Mouse (Mus musculus) liver, adult 2 months (tissue): ENCODE measurements around the gene Tmem30b. TPM values are rescaled to one million over a fixed set of nuclear protein-coding genes. Genes with fewer than 3 reads are reported as not detected.

Source experiments
- DNase-seq: peaks from one replicate; pipeline ENCODE4 v3.0.0-alpha.2; 2011; ENCODE audit warnings: low read depth, low spot score; ENCODE audit errors: extremely low read depth
- H3K27ac ChIP-seq: fragments of 200-500 bp; replicated peaks from 2 replicates; pipeline ENCODE4 v1.5.1; 2012; ENCODE audit warnings: low read depth, mild to moderate bottlenecking, control low read depth, inconsistent platforms, low read length; ENCODE audit not compliant: insufficient read depth
- H3K27me3 ChIP-seq: fragments of 200-500 bp; 2 replicates; pipeline ENCODE4 v1.6.1; 2012; ENCODE audit warnings: mild to moderate bottlenecking, moderate library complexity, low read length, inconsistent platforms; ENCODE audit not compliant: control insufficient read depth, insufficient read depth
- H3K36me3 ChIP-seq: fragments of 200-500 bp; 2 replicates; pipeline ENCODE4 v1.6.1; 2012; ENCODE audit warnings: low read length, inconsistent platforms; ENCODE audit not compliant: control insufficient read depth, insufficient read depth
- H3K4me1 ChIP-seq: fragments of 200-500 bp; 2 replicates; pipeline ENCODE4 v1.6.1; 2011; ENCODE audit warnings: low read length; ENCODE audit not compliant: control insufficient read depth, insufficient read depth
- H3K4me3 ChIP-seq: fragments of 200-500 bp; 2 replicates; pipeline ENCODE4 v1.5.1; 2011; ENCODE audit warnings: low read depth, mild to moderate bottlenecking, control low read depth, low read length, moderate library complexity; ENCODE audit not compliant: insufficient read depth
- H3K79me2 ChIP-seq: fragments of 200-500 bp; 2 replicates; pipeline ENCODE4 v1.6.1; 2012; ENCODE audit warnings: inconsistent platforms, mild to moderate bottlenecking, low read length, moderate library complexity; ENCODE audit not compliant: control insufficient read depth, insufficient read depth
- H3K9ac ChIP-seq: fragments of 200-500 bp; 2 replicates; pipeline ENCODE4 v1.6.1; 2012; ENCODE audit warnings: low read depth, mild to moderate bottlenecking, control low read depth, inconsistent platforms, low read length
- CTCF ChIP-seq: fragments of 200-500 bp; IDR thresholded peaks from 2 replicates; pipeline ENCODE4 v1.5.1; 2011; ENCODE audit warnings: low read depth, low read length, control low read depth
- POLR2A ChIP-seq: fragments of 200-500 bp; IDR thresholded peaks from 2 replicates; pipeline ENCODE4 v1.6.1; 2011; ENCODE audit warnings: low read length, control low read depth; ENCODE audit not compliant: insufficient read depth; ENCODE audit errors: extremely low read depth
- WGBS: fragments of 180-500 bp; shearing (Covaris S2); methylation state at CpG from one replicate; pipeline ENCODE4 v1.1.7; 2018; 5-methylcytosine and 5-hydroxymethylcytosine counted together
- polyA plus RNA-seq: library from polyadenylated mRNA; depleted of rRNA; stranded (reverse); fragments of >200 nt; gene quantifications from 2 replicates; pipeline ENCODE4 v1.2.3, GENCODE M21; 2012
- total RNA-seq: library from RNA; depleted of rRNA; stranded (reverse); fragments of >200 nt; gene quantifications from 2 replicates; pipeline ENCODE4 v1.2.3, GENCODE M21; 2014

Tmem30b gene
- total and polyA plus RNA-seq, 2 experiments, result 18.9 to 23.3 TPM

DNA sequence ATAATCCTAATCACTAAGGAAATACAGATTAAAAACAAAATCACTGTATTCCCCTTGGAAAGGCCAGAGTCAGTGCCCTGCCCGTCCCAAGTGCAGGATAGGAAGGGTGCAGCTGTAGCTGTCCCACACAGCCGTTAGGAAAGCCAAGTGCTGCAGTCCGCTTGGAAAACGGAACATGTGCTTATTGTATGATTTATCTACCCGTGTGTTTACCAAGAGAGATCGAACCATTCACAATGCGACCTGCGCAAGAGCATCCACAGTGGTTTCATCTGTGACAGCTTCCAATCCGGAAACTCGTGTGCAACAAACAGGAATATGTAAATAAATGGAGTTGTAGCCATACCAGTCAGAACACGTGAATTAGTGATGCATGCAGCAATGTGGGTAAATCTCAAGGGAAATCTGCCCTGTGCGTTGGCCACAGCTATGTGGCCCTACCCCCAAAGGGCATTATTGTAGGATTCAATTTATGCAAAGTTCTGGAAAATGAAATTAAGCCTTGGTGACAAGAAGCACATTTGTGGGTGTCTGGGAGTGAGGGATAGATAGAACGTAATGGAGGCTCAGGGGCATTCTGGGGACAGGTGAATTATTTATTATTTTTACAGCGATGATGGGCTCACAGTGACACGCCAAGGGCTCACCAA, 44.6 kb upstream of the Tmem30b start:
- DNase-seq, result no peak
- WGBS, result 80% methylated on average over 15 of the region's 15 CpGs
- Histone ChIP-seq H3K4me3 (no peak overlapping the region), H3K36me3 (no peaks in the 10 kb centered on the region), H3K27me3 (peaks cover 2% of the 10 kb centered on the region; the same call in 1 of the 2 replicates), H3K4me1 (no peaks in the 10 kb centered on the region; the same call in 1 of the 2 replicates), H3K9ac (peak overlapping the region; percentile 25; the same call in 1 of the 2 replicates), H3K27ac (peak overlapping the region; percentile 35), H3K79me2 (no peaks in the 10 kb centered on the region)
- TF ChIP-seq POLR2A (no peak), CTCF (no peak)

DNA sequence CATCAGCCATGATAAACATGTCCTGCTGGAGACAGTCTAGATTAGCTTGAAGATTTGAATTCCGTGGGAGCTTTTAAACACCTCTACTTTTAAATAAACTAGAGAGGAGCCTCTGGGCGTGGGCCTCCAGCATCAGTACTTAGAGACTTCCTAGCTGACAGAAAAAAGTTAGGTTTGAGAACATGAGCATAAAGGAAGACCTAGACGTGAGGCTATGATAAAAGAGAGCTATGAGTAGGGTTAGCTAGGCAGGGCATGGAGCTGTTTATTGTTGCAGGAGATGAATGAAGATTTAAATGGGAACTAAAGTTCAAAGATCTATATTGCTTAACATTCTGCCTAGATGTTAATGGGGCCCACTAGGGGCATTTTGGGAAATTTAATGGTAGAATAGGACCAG, 41.1 kb upstream of the Tmem30b start:
- Histone ChIP-seq H3K9ac (no peak overlapping the region), H3K36me3 (no peaks in the 10 kb centered on the region), H3K27ac (no peak overlapping the region), H3K27me3 (peaks cover 16% of the 10 kb centered on the region; the same call in 1 of the 2 replicates), H3K4me3 (peak overlapping the region; percentile 26; the same call in 1 of the 2 replicates), H3K79me2 (no peaks in the 10 kb centered on the region), H3K4me1 (no peaks in the 10 kb centered on the region)
- no peak for DNase-seq
- 55% methylated on average over 3 of the region's 3 CpGs for WGBS
- TF ChIP-seq POLR2A (no peak), CTCF (no peak)

DNA sequence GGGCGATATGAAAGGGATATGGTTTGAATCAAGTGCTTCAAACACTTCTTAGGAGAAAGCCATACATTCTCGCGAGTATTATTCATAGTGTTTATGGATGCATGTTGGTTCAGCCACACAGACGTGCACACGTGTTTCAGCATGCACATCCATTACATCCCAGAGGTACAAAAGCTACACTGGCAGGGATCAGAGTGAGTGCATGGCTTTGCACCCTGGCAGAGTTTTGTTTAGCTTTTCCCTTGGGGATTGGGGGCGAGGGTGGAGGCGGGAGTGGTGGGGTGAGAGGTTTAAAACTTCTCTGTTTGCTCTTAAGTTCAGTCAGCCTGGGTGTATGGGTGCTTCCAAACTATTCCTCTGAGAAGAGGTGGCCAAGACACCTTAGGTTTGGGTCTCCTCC, 39.7 kb upstream of the Tmem30b start:
- 4% methylated on average over 7 of the region's 7 CpGs for WGBS
- no peak for DNase-seq
- TF ChIP-seq POLR2A (no peak), CTCF (no peak)
- Histone ChIP-seq H3K27me3 (peaks cover 16% of the 10 kb centered on the region; the same call in 1 of the 2 replicates), H3K36me3 (no peaks in the 10 kb centered on the region), H3K27ac (peak overlapping the region; percentile 34), H3K79me2 (no peaks in the 10 kb centered on the region), H3K4me3 (peak overlapping the region; percentile 89), H3K9ac (peak overlapping the region; percentile 61), H3K4me1 (no peaks in the 10 kb centered on the region)

DNA sequence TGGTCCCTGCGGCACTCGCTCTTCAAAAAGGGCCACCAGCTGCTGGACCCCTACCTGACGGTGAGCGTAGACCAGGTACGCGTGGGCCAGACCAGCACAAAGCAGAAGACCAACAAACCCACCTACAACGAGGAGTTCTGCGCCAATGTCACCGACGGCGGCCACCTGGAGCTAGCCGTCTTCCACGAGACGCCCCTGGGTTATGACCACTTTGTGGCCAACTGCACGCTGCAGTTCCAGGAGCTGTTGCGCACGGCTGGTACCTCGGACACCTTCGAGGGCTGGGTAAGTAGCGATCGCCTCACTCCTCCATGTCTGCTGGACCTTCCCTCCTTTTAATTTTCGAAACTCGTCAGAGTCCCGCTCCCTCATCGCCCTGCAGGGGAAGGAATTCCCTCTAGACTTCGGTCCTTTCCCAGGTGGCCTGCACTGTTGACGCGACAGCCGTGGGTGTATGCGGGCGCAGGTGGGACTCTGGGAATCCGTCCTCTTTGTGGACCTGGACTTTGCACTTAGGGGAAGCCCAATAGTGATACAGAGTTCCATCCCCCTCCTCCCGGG, 39.1 kb upstream of the Tmem30b start:
- no peak for DNase-seq
- H3K36me3 ChIP-seq, result no peaks in the 10 kb centered on the region
- H3K79me2 ChIP-seq, result no peaks in the 10 kb centered on the region
- WGBS, result 3% methylated on average over 33 of the region's 33 CpGs
- peak overlapping the region; percentile 34 for H3K27ac ChIP-seq
- peak overlapping the region; percentile 77 for H3K9ac ChIP-seq
- peaks cover 16% of the 10 kb centered on the region; the same call in 1 of the 2 replicates for H3K27me3 ChIP-seq
- H3K4me1 ChIP-seq, result no peaks in the 10 kb centered on the region
- TF ChIP-seq POLR2A (no peak), CTCF (no peak)
- peak overlapping the region; percentile 89 for H3K4me3 ChIP-seq

DNA sequence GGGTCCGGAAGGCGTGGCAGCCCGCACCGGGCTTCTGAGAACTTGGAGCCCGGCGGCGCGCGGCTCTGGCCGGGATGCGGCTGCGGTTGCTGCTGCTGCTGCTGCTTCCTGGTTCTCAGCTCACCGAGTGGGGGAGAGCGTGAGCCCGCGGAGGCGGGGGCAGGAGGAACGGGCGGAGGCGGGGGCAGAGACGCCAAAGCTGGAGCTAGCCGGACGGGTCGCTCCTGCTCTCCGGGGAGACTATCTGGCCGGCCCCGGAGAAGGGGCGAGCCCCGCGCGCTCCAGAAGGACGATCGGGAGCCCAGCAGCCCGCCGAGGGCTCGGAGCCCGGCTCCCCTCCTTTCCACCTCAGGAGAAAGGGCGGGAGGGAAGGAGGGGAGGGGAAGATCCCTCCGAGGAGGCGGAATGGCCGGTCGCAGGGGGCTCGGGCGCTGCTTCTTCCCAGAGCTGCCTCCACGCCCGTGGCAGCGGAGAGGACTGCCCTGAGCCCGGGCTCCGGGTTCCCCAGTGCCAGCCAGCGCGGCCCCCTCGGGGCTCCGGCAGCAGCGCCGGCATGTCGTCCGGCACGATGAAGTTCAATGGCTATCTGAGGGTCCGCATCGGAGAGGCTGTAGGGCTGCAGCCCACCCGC, 38.5 kb upstream of the Tmem30b start, which contains the start of gene Prkch:
TSS of gene Prkch (plus strand) at position 187 of the 631 bp plus-strand sequence.
- WGBS, result under 1% methylated on average over 61 of the region's 61 CpGs
- Histone ChIP-seq H3K9ac (peak within 1 kb of the TSS; percentile 77), H3K4me3 (peak within 1 kb of the TSS; percentile 89), H3K4me1 (no peaks in the 10 kb centered on the region), H3K27ac (peak within 1 kb of the TSS; percentile 68), H3K36me3 (no peaks in the 10 kb centered on the region), H3K79me2 (no peaks in the 10 kb centered on the region), H3K27me3 (peaks cover 16% of the 10 kb centered on the region; the same call in 1 of the 2 replicates)
- peak; percentile 23; the same call in 1 of the 2 replicates for TF ChIP-seq CTCF
- TF ChIP-seq POLR2A, result 0 out of 2 replicates have a peak, but pooled peaks have one; percentile 20
- no peak for DNase-seq
